Mouse (Mus musculus) heart, embryonic 10.5 days (tissue): ENCODE results near the gene Limch1. TPM values are rescaled to one million over a fixed set of nuclear protein-coding genes. Genes with fewer than 3 reads are reported as not detected.

Experiments
- DNase-seq: peaks from one replicate; pipeline ENCODE4 v3.0.0-alpha.2; 2017; ENCODE audit warnings: low spot score
- H3K27ac ChIP-seq: fragments of 300-500 bp; sonication (generic); 2 replicates; pipeline ENCODE4 v1.5.1; 2016; ENCODE audit warnings: mild to moderate bottlenecking
- H3K27me3 ChIP-seq: fragments of 300-500 bp; sonication (generic); 2 replicates; pipeline ENCODE4 v1.6.1; 2016; ENCODE audit warnings: mild to moderate bottlenecking; ENCODE audit not compliant: poor library complexity, insufficient read depth, severe bottlenecking
- H3K36me3 ChIP-seq: fragments of 300-500 bp; sonication (generic); 2 replicates; pipeline ENCODE4 v1.6.1; 2016; ENCODE audit warnings: mild to moderate bottlenecking, moderate library complexity
- H3K4me1 ChIP-seq: fragments of 300-500 bp; sonication (generic); 2 replicates; pipeline ENCODE4 v1.6.1; 2016; ENCODE audit warnings: mild to moderate bottlenecking
- H3K4me3 ChIP-seq: fragments of 300-500 bp; sonication (generic); 2 replicates; pipeline ENCODE4 v1.5.1; 2016; ENCODE audit warnings: mild to moderate bottlenecking, moderate library complexity
- H3K9me3 ChIP-seq: fragments of 300-500 bp; sonication (generic); 2 replicates; pipeline ENCODE4 v1.6.1; 2016; ENCODE audit warnings: mild to moderate bottlenecking, moderate library complexity
- WGBS: fragments of 180-500 bp; shearing (Covaris S2); methylation state at CpG from one replicate; pipeline ENCODE4 v1.1.7; 2016; 5-methylcytosine and 5-hydroxymethylcytosine counted together
- polyA plus RNA-seq: library from polyadenylated mRNA; unstranded; fragments of >200 nt; fragmentation: Nextera tagmentation; extraction: Ambion mirVana; gene quantifications from 2 replicates; pipeline ENCODE4 v1.2.1, GENCODE M21; 2016

Gene Limch1
- polyA plus RNA-seq, 1 experiment from 2014 or later = 30.1 TPM

- Histone ChIP-seq H3K36me3 (no peaks in the 10 kb centered on the region), H3K27me3 (no peaks in the 10 kb centered on the region), H3K27ac (no peak overlapping the region), H3K4me1 (no peaks in the 10 kb centered on the region; the same call in 1 of the 2 replicates), H3K9me3 (no peaks in the 10 kb centered on the region), H3K4me3 (no peak overlapping the region)
- WGBS = 71% methylated on average over 4 of the region's 4 CpGs
- no peak for DNase-seq
These were observed 165.4 kb downstream of the Limch1 start for GRCm38 (mm10) chr5:66911068-66911467.

GRCm38 (mm10) chr5:66913791-66914190 is 168.2 kb downstream of the Limch1 start:
- no peak overlapping the region for H3K4me3 ChIP-seq
- H3K9me3 ChIP-seq = no peaks in the 10 kb centered on the region
- H3K4me1 ChIP-seq = peaks cover 4% of the 10 kb centered on the region; the same call in 1 of the 2 replicates
- WGBS = 71% methylated on average over 6 of the region's 6 CpGs
- DNase-seq = no peak
- H3K27ac ChIP-seq = no peak overlapping the region
- H3K36me3 ChIP-seq = no peaks in the 10 kb centered on the region
- H3K27me3 ChIP-seq = peaks cover 4% of the 10 kb centered on the region; the same call in 1 of the 2 replicates

DNA sequence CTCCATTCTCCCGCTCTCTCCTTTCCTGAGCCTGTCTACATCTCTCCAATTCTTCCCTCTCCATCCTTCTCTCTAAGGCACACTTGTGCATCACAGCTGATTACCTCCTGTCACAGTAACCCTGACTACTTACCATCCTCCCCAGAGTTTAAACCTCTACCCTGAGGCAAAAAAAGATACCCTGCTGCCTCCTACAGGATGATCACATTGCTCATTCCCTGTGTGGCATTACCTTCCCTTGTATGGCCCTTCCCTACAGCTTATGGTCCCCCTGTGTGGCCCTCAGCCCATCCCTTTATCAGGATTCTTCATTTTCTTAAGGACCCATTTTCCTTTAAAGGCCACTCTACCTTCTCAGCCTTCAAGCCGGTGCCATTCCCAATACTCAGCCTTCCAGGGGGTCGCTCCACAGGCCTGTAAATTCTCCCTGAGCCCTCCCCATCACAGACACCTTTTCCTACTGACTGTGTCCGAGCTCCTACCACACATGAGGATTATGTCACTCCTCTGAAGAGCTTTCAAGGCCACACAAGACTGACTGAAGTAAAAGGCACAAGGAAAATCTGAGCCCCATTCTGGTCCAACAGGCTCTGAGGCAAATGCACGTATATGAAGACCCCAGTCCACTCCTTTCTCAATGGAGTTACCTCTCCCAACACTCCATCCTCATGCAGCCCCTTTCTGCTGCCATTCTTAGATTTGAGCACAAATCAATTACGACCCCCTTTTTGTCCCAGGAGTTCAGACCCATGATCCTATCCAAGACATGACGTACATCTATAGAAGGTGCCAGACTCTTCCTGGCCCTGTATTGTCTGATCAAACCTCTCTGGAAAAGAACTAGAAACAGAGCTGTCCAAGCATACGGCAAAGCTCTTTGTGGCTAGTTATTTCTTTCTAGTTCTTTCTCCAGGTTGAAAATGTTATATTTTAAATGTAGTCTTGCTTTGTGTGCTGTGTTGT is 172.0 kb downstream of the Limch1 start:
- Histone ChIP-seq H3K4me3 (no peak overlapping the region), H3K36me3 (no peaks in the 10 kb centered on the region), H3K27ac (no peak overlapping the region), H3K27me3 (peaks cover 4% of the 10 kb centered on the region; the same call in 1 of the 2 replicates), H3K9me3 (no peaks in the 10 kb centered on the region), H3K4me1 (peaks cover 4% of the 10 kb centered on the region; the same call in 1 of the 2 replicates)
- DNase-seq = no peak
- 79% methylated on average over 8 of the region's 8 CpGs for WGBS

DNA sequence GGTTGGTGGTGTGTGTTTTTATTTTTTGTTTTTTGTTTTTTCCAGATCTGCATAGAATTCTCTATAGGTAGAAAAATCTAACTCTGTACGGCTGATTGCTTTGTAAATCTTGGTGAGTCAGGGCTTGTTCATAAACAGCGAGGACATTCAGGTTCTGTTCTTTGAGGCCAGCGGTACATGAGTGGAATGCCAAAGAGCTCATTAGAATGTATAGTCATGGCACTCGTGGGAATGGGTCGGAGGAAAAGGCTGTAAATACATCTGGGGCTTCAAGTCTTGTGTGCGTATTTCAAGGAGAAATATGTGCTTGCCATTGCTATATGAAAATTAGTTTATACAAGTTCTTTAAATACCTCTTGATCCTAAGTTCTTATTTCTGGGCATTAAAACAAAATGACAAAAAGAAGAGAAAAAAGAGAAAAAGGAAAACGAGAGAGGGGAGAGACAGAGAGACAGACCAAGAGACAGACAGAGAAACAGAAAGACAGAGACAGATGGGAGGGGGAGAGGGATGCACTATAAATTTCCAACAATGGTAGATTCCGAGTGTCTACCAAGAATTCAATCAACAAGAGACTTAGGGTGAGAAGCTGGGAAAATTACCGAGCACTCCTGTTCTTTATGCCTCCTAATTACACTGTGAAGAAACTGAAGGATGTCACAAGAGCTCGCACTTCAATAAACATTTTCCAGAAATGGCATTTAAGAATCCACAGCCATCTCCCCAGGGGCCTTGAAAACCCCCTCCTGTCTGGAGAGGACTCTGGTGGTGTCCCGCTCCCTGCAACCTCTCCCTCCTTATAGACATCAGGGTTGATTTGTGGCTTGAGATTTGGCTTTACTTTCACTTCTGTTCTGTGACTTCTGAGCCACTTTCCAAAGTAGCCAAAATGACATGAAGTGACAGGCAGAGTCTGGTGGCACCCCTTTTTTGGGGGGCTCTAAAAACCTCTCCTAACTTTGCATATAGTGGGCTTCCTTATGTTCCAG is 173.0 kb downstream of the Limch1 start:
- H3K9me3 ChIP-seq = no peaks in the 10 kb centered on the region
- H3K4me1 ChIP-seq = peaks cover 4% of the 10 kb centered on the region; the same call in 1 of the 2 replicates
- H3K4me3 ChIP-seq = no peak overlapping the region
- H3K36me3 ChIP-seq = no peaks in the 10 kb centered on the region
- no peak for DNase-seq
- H3K27ac ChIP-seq = no peak overlapping the region
- WGBS = 79% methylated on average over 11 of the region's 11 CpGs
- H3K27me3 ChIP-seq = peaks cover 4% of the 10 kb centered on the region; the same call in 1 of the 2 replicates

DNA sequence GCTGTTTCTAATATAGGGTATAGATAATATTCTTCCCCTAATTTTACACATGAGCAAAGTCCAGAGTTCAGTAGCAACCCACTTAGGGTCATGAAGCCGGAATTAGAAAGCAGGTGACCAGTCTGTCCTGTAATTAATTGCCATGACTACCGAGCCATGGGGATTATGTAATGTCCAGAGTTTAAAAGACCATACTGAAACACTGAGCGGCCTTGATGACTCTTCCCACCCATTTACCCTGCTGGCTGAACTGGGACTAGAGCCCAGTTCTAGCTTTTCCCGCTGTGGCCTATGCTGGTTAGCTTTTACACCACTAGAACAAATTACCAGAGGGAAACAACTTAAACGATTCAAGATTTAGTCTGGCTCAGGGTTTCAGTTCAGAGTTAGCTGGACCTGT is 177.0 kb downstream of the Limch1 start:
- WGBS = 84% methylated on average over 5 of the region's 5 CpGs
- no peak for DNase-seq
- Histone ChIP-seq H3K4me3 (no peak overlapping the region), H3K9me3 (no peaks in the 10 kb centered on the region), H3K27ac (no peak overlapping the region), H3K27me3 (no peaks in the 10 kb centered on the region), H3K4me1 (no peaks in the 10 kb centered on the region), H3K36me3 (no peaks in the 10 kb centered on the region)

DNA sequence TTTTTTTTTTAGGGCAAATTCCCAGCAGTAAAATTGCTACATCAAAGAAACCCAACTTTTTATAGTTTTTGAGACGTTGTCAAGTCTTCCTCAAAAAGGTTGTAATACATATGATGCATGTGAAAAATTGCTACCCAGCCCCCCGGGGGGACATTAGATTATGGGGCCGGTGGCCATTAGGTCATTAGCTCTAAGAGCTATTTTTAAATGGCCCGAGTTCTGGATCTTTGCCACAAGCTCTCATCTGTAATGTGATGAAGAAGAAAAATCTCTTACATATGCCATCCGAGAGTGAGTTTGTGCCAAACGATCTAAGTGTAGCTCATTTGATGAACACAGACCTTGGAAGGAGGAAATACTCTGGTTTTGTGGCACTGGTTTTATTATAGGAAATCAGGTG is 183.7 kb downstream of the Limch1 start:
- no peak overlapping the region for H3K27ac ChIP-seq
- H3K27me3 ChIP-seq = no peaks in the 10 kb centered on the region
- H3K4me3 ChIP-seq = no peak overlapping the region
- H3K9me3 ChIP-seq = no peaks in the 10 kb centered on the region
- WGBS = 71% methylated on average over 6 of the region's 6 CpGs
- H3K4me1 ChIP-seq = 0 out of 2 replicates have a peak, but pooled peaks cover 3% of the 10 kb centered on the region
- H3K36me3 ChIP-seq = no peaks in the 10 kb centered on the region
- DNase-seq = no peak

- DNase-seq = no peak
- Histone ChIP-seq H3K4me1 (0 out of 2 replicates have a peak, but pooled peaks cover 7% of the 10 kb centered on the region), H3K4me3 (no peak overlapping the region), H3K36me3 (no peaks in the 10 kb centered on the region), H3K27me3 (no peaks in the 10 kb centered on the region), H3K9me3 (no peaks in the 10 kb centered on the region), H3K27ac (no peak overlapping the region)
- WGBS = 69% methylated on average over 10 of the region's 10 CpGs
These were observed 187.6 kb downstream of the Limch1 start for GRCm38 (mm10) chr5:66933134-66933804.

GRCm38 (mm10) chr5:66934585-66934984 is 189.0 kb downstream of the Limch1 start:
- DNase-seq = no peak
- H3K4me1 ChIP-seq = 0 out of 2 replicates have a peak, but pooled peaks cover 7% of the 10 kb centered on the region
- H3K36me3 ChIP-seq = no peaks in the 10 kb centered on the region
- no peaks in the 10 kb centered on the region for H3K9me3 ChIP-seq
- no peak overlapping the region for H3K4me3 ChIP-seq
- H3K27ac ChIP-seq = no peak overlapping the region
- no peaks in the 10 kb centered on the region for H3K27me3 ChIP-seq
- 86% methylated on average over 3 of the region's 3 CpGs for WGBS

DNA sequence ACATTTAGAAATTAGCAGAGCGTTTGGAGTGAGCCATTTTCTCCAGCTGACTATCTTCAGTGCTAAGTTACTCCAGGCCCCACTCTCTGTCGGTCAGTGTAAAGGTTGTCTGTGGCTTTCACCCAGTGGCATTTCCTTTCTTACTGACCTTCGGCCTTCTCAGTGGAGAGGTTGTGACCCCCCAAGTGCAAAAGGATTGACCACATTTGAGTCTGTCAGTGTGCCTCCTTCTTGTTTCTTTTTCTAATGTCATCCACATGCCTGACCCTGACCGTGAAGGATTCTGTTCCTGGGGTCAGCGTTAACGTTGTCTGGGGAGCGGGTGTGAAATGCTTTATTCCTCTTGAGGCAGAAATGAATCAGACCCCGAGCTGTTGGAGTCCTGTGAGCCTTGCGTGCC is 191.7 kb downstream of the Limch1 start:
- no peak overlapping the region for H3K4me3 ChIP-seq
- 61% methylated on average over 9 of the region's 9 CpGs for WGBS
- DNase-seq = no peak

GRCm38 (mm10) chr5:66941710-66942450 is 196.3 kb downstream of the Limch1 start:
- H3K27me3 ChIP-seq = 0 out of 2 replicates have a peak, but pooled peaks cover 3% of the 10 kb centered on the region
- no peak overlapping the region for H3K27ac ChIP-seq
- H3K36me3 ChIP-seq = no peaks in the 10 kb centered on the region
- 0 out of 2 replicates have a peak, but pooled peaks cover 4% of the 10 kb centered on the region for H3K4me1 ChIP-seq
- no peak overlapping the region for H3K4me3 ChIP-seq
- 73% methylated on average over 8 of the region's 8 CpGs for WGBS
- DNase-seq = no peak
- H3K9me3 ChIP-seq = no peaks in the 10 kb centered on the region

More for the DNA sequence above, 191.7 kb downstream of the Limch1 start:
- Histone ChIP-seq H3K27ac (no peak overlapping the region), H3K27me3 (0 out of 2 replicates have a peak, but pooled peaks cover 3% of the 10 kb centered on the region), H3K4me1 (0 out of 2 replicates have a peak, but pooled peaks cover 7% of the 10 kb centered on the region), H3K9me3 (no peaks in the 10 kb centered on the region), H3K36me3 (no peaks in the 10 kb centered on the region)

- no peak overlapping the region for H3K27ac ChIP-seq
- WGBS = 71% methylated on average over 2 of the region's 2 CpGs
These were observed 197.3 kb downstream of the Limch1 start for GRCm38 (mm10) chr5:66942922-66943321.

More at GRCm38 (mm10) chr5:66942922-66943321, 197.3 kb downstream of the Limch1 start:
- Histone ChIP-seq H3K27me3 (0 out of 2 replicates have a peak, but pooled peaks cover 3% of the 10 kb centered on the region), H3K4me3 (no peak overlapping the region), H3K36me3 (no peaks in the 10 kb centered on the region), H3K4me1 (no peaks in the 10 kb centered on the region), H3K9me3 (no peaks in the 10 kb centered on the region)
- DNase-seq = no peak
